Comparison of ENCODE assay signal across 17 mouse cellular contexts in the genomic region with DNA sequence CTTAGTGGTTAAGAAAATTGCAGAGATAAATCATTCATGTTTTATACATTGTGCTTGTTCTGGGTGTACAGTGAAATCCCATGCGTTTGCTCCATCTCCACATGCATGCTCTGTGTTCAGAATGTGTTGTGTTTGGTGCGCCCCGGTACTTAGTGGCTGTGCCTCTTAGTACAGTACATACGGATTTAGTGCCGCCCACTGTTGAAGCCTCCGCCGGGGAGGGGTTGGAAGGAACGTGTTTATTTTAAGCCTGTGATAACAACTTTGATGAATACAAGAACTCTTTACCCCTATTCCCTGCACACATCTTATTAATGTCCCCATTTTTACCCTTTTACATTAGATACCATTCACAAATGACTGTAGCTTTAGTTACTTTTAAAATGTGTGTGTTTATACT. TPM values are rescaled to one million over a fixed set of nuclear protein-coding genes. Genes with fewer than 3 reads are reported as not detected.
DNase-seq lines count a peak whose midpoint lies in the region; ATAC-seq and TF ChIP-seq lines count a peak whose summit lies in the region.
"Had no signal": no experiment of that assay in that cellular context is flagged by ENCODE, and none has a peak within 500 bp of the region (broad histone marks: within the 10 kb centered on the region; RNA-seq: fewer than 3 reads in every experiment).

No protein-coding gene starts in this region.

- TF ChIP-seq CTCF in left cerebral cortex, adult 2 months (IDR thresholded peaks at IDR 0.05): no peak; the same call in 1 of the 2 replicates

- no peak overlapping the region for H3K9ac ChIP-seq in heart, embryonic 14.5 days (ENCODE audit: low read length)
- no peak overlapping the region for H3K9ac ChIP-seq in forebrain, embryonic 16.5 days (replicated peaks; ENCODE audit: low read depth, low read length)

- peak overlapping the region; percentile 32 for H3K4me2 ChIP-seq in heart, embryonic 14.5 days (ENCODE audit: low read length)
- no peak overlapping the region for H3K4me2 ChIP-seq in forebrain, embryonic 16.5 days (ENCODE audit: low read length)

- intact Hi-C loops in left cerebral cortex, postnatal 14 days (cut with DNase I): no loop called here
- intact Hi-C loops in left cerebral cortex, adult 2 months (cut with DNase I): loop anchor here (10.0 kb wide), 1 partner anchor 141 kb away; no protein-coding TSS in a partner anchor

- no peaks in the 10 kb centered on the region for H3K36me3 ChIP-seq in heart, embryonic 14.5 days (ENCODE audit: control insufficient read depth, insufficient read depth, low read length)
- H3K36me3 ChIP-seq in forebrain, embryonic 16.5 days (ENCODE audit: control insufficient read depth, insufficient read depth): no peaks in the 10 kb centered on the region

- H3K27me3 ChIP-seq in heart, embryonic 14.5 days (ENCODE audit: control insufficient read depth, insufficient read depth, low read length): no peaks in the 10 kb centered on the region
- no peaks in the 10 kb centered on the region for H3K27me3 ChIP-seq in forebrain, embryonic 16.5 days (replicated peaks; ENCODE audit: control insufficient read depth, insufficient read depth, low read length)

- H3K4me3 ChIP-seq in heart, embryonic 14.5 days (ENCODE audit: control insufficient read depth in 1 of 2, insufficient read depth in 1 of 2, low read depth in 1 of 2, low read length in 2 of 2): no peak overlapping the region
- no peak overlapping the region for H3K4me3 ChIP-seq in left cerebral cortex, adult 2 months
- H3K4me3 ChIP-seq in forebrain, embryonic 16.5 days (replicated peaks; ENCODE audit: low read length): no peak overlapping the region
- H3K4me3 ChIP-seq: hindbrain, embryonic 10.5 days had no signal

- peaks cover 0 to 10% of the 10 kb centered on the region in 2 experiments; a peak in 2 of 4 replicates for H3K4me1 ChIP-seq in heart, embryonic 14.5 days (ENCODE audit: control insufficient read depth in 2 of 2, insufficient read depth in 2 of 2, low read length in 2 of 2)
- H3K4me1 ChIP-seq in forebrain, embryonic 16.5 days (replicated peaks; ENCODE audit: control insufficient read depth, insufficient read depth, low read length): no peaks in the 10 kb centered on the region
- H3K4me1 ChIP-seq: hindbrain, embryonic 10.5 days had no signal

- no peaks in the 10 kb centered on the region for H3K9me3 ChIP-seq in heart, embryonic 14.5 days (ENCODE audit: control insufficient read depth, low read length)
- H3K9me3 ChIP-seq in forebrain, embryonic 16.5 days (ENCODE audit: control insufficient read depth, low read length): no peaks in the 10 kb centered on the region
- H3K9me3 ChIP-seq: hindbrain, embryonic 10.5 days had no signal

- 11% methylated on average over 8 of the region's 8 CpGs for WGBS in heart, embryonic 14.5 days
- WGBS in forebrain, embryonic 16.5 days: 77% methylated on average over 8 of the region's 8 CpGs

- no peak overlapping the region for H3K27ac ChIP-seq in heart, embryonic 14.5 days (replicated peaks in 1 of 2; ENCODE audit: control insufficient read depth in 1 of 2, insufficient read depth in 1 of 2, low read depth in 2 of 2, low read length in 2 of 2)
- H3K27ac ChIP-seq in left cerebral cortex, adult 2 months: no peak overlapping the region
- no peak overlapping the region for H3K27ac ChIP-seq in forebrain, embryonic 16.5 days (ENCODE audit: low read length)
- H3K27ac ChIP-seq: hindbrain, embryonic 10.5 days had no signal

- no peak for DNase-seq in heart, adult 9 months (ENCODE audit: low spot score in 2 of 2)
- peak; percentile 25 to 47 for DNase-seq in left cerebral cortex, postnatal 14 days (ENCODE audit: low spot score in 2 of 2)
- no peak for DNase-seq in left cerebral cortex, adult 2 months (ENCODE audit: extremely low spot score in 1 of 2, low spot score in 2 of 2)
- DNase-seq in right cerebral cortex, adult 18-20 months: peak; percentile 49
- no peak for DNase-seq in right cerebral cortex, postnatal 4 days
- DNase-seq: cerebellum, adult 11 months; cerebellum, postnatal 25 days; gastrocnemius, postnatal 14 days; kidney, adult 9 months; kidney, postnatal 4 days; thymus, adult 18-20 months had no signal

- no peak for ATAC-seq in heart, embryonic 14.5 days (ENCODE audit: insufficient number of reproducible peaks, insufficient read depth, low FRiP score, low read depth)
- ATAC-seq in forebrain, embryonic 16.5 days: no peak
- ATAC-seq: forebrain, embryonic 14.5 days; inflammation-experienced regulatory T-cells, adult 6 months had no signal

RNA-seq across cellular contexts. Expression of gene Cep112, which starts 39.1 kb away (rescaled TPM):
- 9.2 and 10.7 TPM in 2 replicates for polyA plus RNA-seq in heart, embryonic 14.5 days (2014; fragmentation: Nextera tagmentation; extraction: Ambion mirVana)
- 1 to 10 TPM; 6.6 to 6.9 TPM for total RNA-seq in left cerebral cortex, postnatal 14 days (2021)
- 10 to 100 TPM in 1 of 2 experiments, 1 to 10 TPM in 1; 8.2 to 11.3 TPM for total RNA-seq in left cerebral cortex, adult 2 months (2021)
- 11.0 and 14.2 TPM in 2 replicates for polyA plus RNA-seq in forebrain, embryonic 16.5 days (2015; fragmentation: Nextera tagmentation; extraction: Ambion mirVana)
- total RNA-seq: monocyte, adult 5-6 weeks had no signal

Comparison
In these comparisons a context has a peak if more than half of its experiments do, and no peak if none do; other contexts are left out.
1. DNase-seq: peak in left cerebral cortex, postnatal 14 days (2 of 2) and right cerebral cortex, adult 18-20 months (single experiment); none in heart, adult 9 months (0 of 2), left cerebral cortex, adult 2 months (0 of 2) and right cerebral cortex, postnatal 4 days (single experiment).